Mouse (Mus musculus) lung, embryonic 15.5 days (tissue): Measurements from ENCODE around the gene Fasn. TPM values are rescaled to one million over a fixed set of nuclear protein-coding genes. Genes with fewer than 3 reads are reported as not detected.
"Not testable (repeated sequence)": the region's sequence is repeated elsewhere in the genome, so short reads cannot be mapped to it uniquely, and the experiment has no call there.

Source experiments
- ATAC-seq: fragments of 200-750 bp; cut with Nextera tagmentation; 2 replicates; pipeline ENCODE4 v1.8.0; 2017; ENCODE audit warnings: moderate number of reproducible peaks, borderline replicate concordance; ENCODE audit not compliant: low FRiP score, low TSS enrichment; ENCODE audit errors: extremely low read depth
- H3K27ac ChIP-seq: fragments of 300-500 bp; sonication (generic); 2 replicates; pipeline ENCODE4 v1.5.1; 2015; ENCODE audit warnings: moderate library complexity, mild to moderate bottlenecking, inconsistent platforms
- H3K27me3 ChIP-seq: fragments of 300-500 bp; sonication (generic); 2 replicates; pipeline ENCODE4 v1.6.1; 2015; ENCODE audit warnings: inconsistent platforms
- H3K36me3 ChIP-seq: fragments of 300-500 bp; sonication (generic); 2 replicates; pipeline ENCODE4 v1.6.1; 2015; ENCODE audit warnings: inconsistent platforms
- H3K4me1 ChIP-seq: fragments of 300-500 bp; sonication (generic); 2 replicates; pipeline ENCODE4 v1.6.1; 2015; ENCODE audit warnings: inconsistent platforms
- H3K4me2 ChIP-seq: fragments of 300-500 bp; sonication (generic); 2 replicates; pipeline ENCODE4 v1.6.1; 2015; ENCODE audit warnings: inconsistent platforms, mild to moderate bottlenecking, moderate library complexity
- H3K4me3 ChIP-seq: fragments of 300-500 bp; sonication (generic); 2 replicates; pipeline ENCODE4 v1.5.1; 2015; ENCODE audit warnings: mild to moderate bottlenecking, inconsistent platforms
- H3K9ac ChIP-seq: fragments of 300-500 bp; sonication (generic); 2 replicates; pipeline ENCODE4 v1.6.1; 2015; ENCODE audit warnings: inconsistent platforms
- H3K9me3 ChIP-seq: fragments of 300-500 bp; sonication (generic); 2 replicates; pipeline ENCODE4 v1.6.1; 2016; ENCODE audit warnings: inconsistent platforms
- WGBS: fragments of 180-500 bp; shearing (Covaris S2); methylation state at CpG from one replicate; pipeline ENCODE4 v1.1.7; 2015; 5-methylcytosine and 5-hydroxymethylcytosine counted together
- polyA plus RNA-seq: library from polyadenylated mRNA; unstranded; fragments of >200 nt; fragmentation: Nextera tagmentation; extraction: Ambion mirVana; gene quantifications from 2 replicates; pipeline ENCODE4 v1.2.1, GENCODE M21; 2015

The Fasn gene
- polyA plus RNA-seq, 1 experiment from 2014 or later = 53.2 TPM

- Histone ChIP-seq H3K27me3 (no peaks in the 10 kb centered on the region), H3K36me3 (no peaks in the 10 kb centered on the region), H3K9me3 (no peaks in the 10 kb centered on the region), H3K4me3 (no peak overlapping the region), H3K27ac (no peak overlapping the region), H3K9ac (no peak overlapping the region), H3K4me2 (no peak overlapping the region), H3K4me1 (no peaks in the 10 kb centered on the region)
- no peak for ATAC-seq
- 58% methylated on average over 1 of the region's 1 CpGs for WGBS
Observed at GRCm38 (mm10) chr11:120768206-120768605, 56.1 kb downstream of the Fasn start.

GRCm38 (mm10) chr11:120767023-120767422, 57.3 kb downstream of the Fasn start:
- H3K27ac ChIP-seq, H3K9ac ChIP-seq, H3K4me3 ChIP-seq, H3K36me3 ChIP-seq, ATAC-seq, H3K9me3 ChIP-seq, H3K27me3 ChIP-seq, H3K4me2 ChIP-seq, H3K4me1 ChIP-seq: not testable (repeated sequence)
- WGBS = 70% methylated on average over 4 of the region's 7 CpGs

GRCm38 (mm10) chr11:120763121-120763999, 61.0 kb downstream of the Fasn start:
- not testable (repeated sequence) for H3K27me3 ChIP-seq, H3K9ac ChIP-seq, H3K4me1 ChIP-seq, H3K4me3 ChIP-seq, H3K27ac ChIP-seq, H3K9me3 ChIP-seq, H3K36me3 ChIP-seq
- 42% methylated on average over 2 of the region's 23 CpGs for WGBS
- peak; percentile 41; the same call in 1 of the 2 replicates for ATAC-seq
- peak overlapping the region; percentile 41 for H3K4me2 ChIP-seq

GRCm38 (mm10) chr11:120762672-120763041, 61.7 kb downstream of the Fasn start, which contains the start of gene Hmga1b:
TSS of gene Hmga1b (plus strand) at chr11:120762794.
- not testable (repeated sequence) for H3K4me1 ChIP-seq, H3K9me3 ChIP-seq, H3K36me3 ChIP-seq, H3K4me3 ChIP-seq, ATAC-seq, H3K9ac ChIP-seq, H3K27me3 ChIP-seq, H3K27ac ChIP-seq
- H3K4me2 ChIP-seq = peak within 1 kb of the TSS; percentile 41
- WGBS = 10% methylated on average over 14 of the region's 14 CpGs

GRCm38 (mm10) chr11:120761811-120762671, 62.3 kb downstream of the Fasn start:
- no peaks in the 10 kb centered on the region for H3K36me3 ChIP-seq
- H3K4me1 ChIP-seq = peaks cover 7% of the 10 kb centered on the region; the same call in 1 of the 2 replicates
- H3K4me3 ChIP-seq = no peak overlapping the region
- no peak overlapping the region for H3K27ac ChIP-seq
- peaks cover under 1% of the 10 kb centered on the region; the same call in 1 of the 2 replicates for H3K9me3 ChIP-seq
- ATAC-seq = no peak
- WGBS = 55% methylated on average over 14 of the region's 14 CpGs
- peaks cover 6% of the 10 kb centered on the region; the same call in 1 of the 2 replicates for H3K27me3 ChIP-seq
- no peak overlapping the region for H3K9ac ChIP-seq
- H3K4me2 ChIP-seq = no peak overlapping the region; the same call in 1 of the 2 replicates

GRCm38 (mm10) chr11:120760236-120760635, 64.1 kb downstream of the Fasn start:
- no peak overlapping the region for H3K4me3 ChIP-seq
- H3K36me3 ChIP-seq = no peaks in the 10 kb centered on the region
- H3K27ac ChIP-seq = no peak overlapping the region
- peaks cover 7% of the 10 kb centered on the region; the same call in 1 of the 2 replicates for H3K4me1 ChIP-seq
- no peak overlapping the region for H3K9ac ChIP-seq
- no peak for ATAC-seq
- no peak overlapping the region for H3K4me2 ChIP-seq
- peaks cover 6% of the 10 kb centered on the region; the same call in 1 of the 2 replicates for H3K27me3 ChIP-seq
- H3K9me3 ChIP-seq = peaks cover 3% of the 10 kb centered on the region; the same call in 1 of the 2 replicates
- WGBS = 82% methylated on average over 9 of the region's 9 CpGs

Other genes starting within 250 kb of the Fasn start
- 697 and 699 TPM in 2 replicates for gene Arhgdia, start 242.9 kb downstream of the Fasn start, polyA plus RNA-seq
- gene Alyref, start 226.2 kb downstream of the Fasn start, polyA plus RNA-seq = 511 and 543 TPM in 2 replicates
- gene Anapc11, start 226.1 kb downstream of the Fasn start, polyA plus RNA-seq = 215 and 222 TPM in 2 replicates
- 0.78 and 1.4 TPM in 2 replicates for gene Npb, start 216.1 kb downstream of the Fasn start, polyA plus RNA-seq
- 103 and 126 TPM in 2 replicates for gene Pcyt2, start 206.6 kb downstream of the Fasn start, polyA plus RNA-seq
- 32.6 and 34.3 TPM in 2 replicates for gene Sirt7, start 199.3 kb downstream of the Fasn start, polyA plus RNA-seq
- 23.3 and 24.5 TPM in 2 replicates for gene Mafg, start 190.9 kb downstream of the Fasn start, polyA plus RNA-seq
- gene Pycr1, start 180.8 kb downstream of the Fasn start, polyA plus RNA-seq = 25.4 and 27.2 TPM in 2 replicates
- 0.55 and 1.3 TPM in 2 replicates for gene Myadml2, start 176.4 kb downstream of the Fasn start, polyA plus RNA-seq
- gene Notum, start 163.4 kb downstream of the Fasn start, polyA plus RNA-seq = 4.1 and 4.3 TPM in 2 replicates
- gene Aspscr1, start 151.6 kb downstream of the Fasn start, polyA plus RNA-seq = 138 and 143 TPM in 2 replicates
- gene Cenpx, start 110.8 kb downstream of the Fasn start, polyA plus RNA-seq = 160 and 167 TPM in 2 replicates
- 57.9 and 59.9 TPM in 2 replicates for gene Lrrc45, start 110.6 kb downstream of the Fasn start, polyA plus RNA-seq
- gene Rac3, start 103.1 kb downstream of the Fasn start, polyA plus RNA-seq = 54.9 and 60.5 TPM in 2 replicates
- 45.1 and 55.1 TPM in 2 replicates for gene Dcxr, start 97.3 kb downstream of the Fasn start, polyA plus RNA-seq
- 102 and 103 TPM in 2 replicates for gene Cbr2, start 92.4 kb downstream of the Fasn start, polyA plus RNA-seq
- gene Hmga1b, start 61.8 kb downstream of the Fasn start, polyA plus RNA-seq = 3.9 and 4.8 TPM in 2 replicates
- gene Rfng, start 40.3 kb downstream of the Fasn start, polyA plus RNA-seq = 35.4 and 38.3 TPM in 2 replicates
- 205 and 213 TPM in 2 replicates for gene Gps1, start 40.3 kb downstream of the Fasn start, polyA plus RNA-seq
- gene Dus1l, start 28.1 kb downstream of the Fasn start, polyA plus RNA-seq = 84.3 and 90.4 TPM in 2 replicates
- gene Ccdc57, start 108.3 kb upstream of the Fasn start, polyA plus RNA-seq = 6.6 and 6.8 TPM in 2 replicates
- gene Slc16a3, start 123.9 kb upstream of the Fasn start, polyA plus RNA-seq = 67.1 and 73.0 TPM in 2 replicates
- 132 and 133 TPM in 2 replicates for gene Csnk1d, start 166.8 kb upstream of the Fasn start, polyA plus RNA-seq
- gene Cd7, start 214.9 kb upstream of the Fasn start, polyA plus RNA-seq = 0.65 and 1.5 TPM in 2 replicates
- gene Sectm1b, start 239.0 kb upstream of the Fasn start, polyA plus RNA-seq = not detected in 2 replicates